Mouse (Mus musculus): Measurements from ENCODE around the gene Armc12.
A peak's percentile ranks its signal among the peaks of the same experiment; 100 is the strongest.

Gene Armc12

GRCm38 (mm10) chr17:28530506-28530905 is at the start of gene Armc12:
Gene Armc12 (plus strand): TSS chr17:28530806.
- no peak for DNase-seq

DNA sequence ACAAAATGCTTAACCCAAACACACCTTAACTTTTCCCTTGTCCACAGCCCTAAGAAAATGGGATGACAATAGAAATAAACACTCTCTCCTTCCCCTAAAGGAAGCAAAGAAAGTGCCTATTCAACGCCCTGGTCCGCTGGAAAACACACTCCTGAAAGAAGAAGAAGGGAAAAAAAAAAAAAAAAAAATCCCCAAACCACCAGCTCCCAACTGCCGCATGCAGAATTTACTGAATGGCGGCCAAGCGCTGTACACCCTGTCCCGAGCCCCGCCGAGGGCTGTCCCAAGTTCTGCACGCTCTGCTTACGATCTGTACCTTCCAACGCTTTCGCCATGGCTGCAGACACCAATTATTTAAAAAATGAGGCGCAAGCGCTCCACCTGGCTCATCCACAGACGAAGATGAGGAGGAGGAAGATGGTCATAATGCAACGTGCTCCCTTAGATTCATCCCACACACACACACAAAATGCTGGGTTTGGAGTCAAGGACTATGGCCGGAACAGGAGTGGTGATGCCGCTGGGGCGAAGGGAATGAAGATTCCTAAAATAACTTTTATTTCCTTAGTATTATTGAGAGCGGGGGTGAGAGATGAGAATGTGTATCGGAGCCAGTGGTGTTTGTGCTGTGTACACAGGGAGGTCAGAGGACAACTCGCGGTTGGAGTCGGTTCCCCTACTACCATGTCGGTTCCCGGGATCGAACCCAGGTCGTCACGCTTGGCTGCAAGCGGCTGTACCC is 45.7 kb upstream of the Armc12 start:
- DNase-seq: peak; percentile 69 to 75

DNA sequence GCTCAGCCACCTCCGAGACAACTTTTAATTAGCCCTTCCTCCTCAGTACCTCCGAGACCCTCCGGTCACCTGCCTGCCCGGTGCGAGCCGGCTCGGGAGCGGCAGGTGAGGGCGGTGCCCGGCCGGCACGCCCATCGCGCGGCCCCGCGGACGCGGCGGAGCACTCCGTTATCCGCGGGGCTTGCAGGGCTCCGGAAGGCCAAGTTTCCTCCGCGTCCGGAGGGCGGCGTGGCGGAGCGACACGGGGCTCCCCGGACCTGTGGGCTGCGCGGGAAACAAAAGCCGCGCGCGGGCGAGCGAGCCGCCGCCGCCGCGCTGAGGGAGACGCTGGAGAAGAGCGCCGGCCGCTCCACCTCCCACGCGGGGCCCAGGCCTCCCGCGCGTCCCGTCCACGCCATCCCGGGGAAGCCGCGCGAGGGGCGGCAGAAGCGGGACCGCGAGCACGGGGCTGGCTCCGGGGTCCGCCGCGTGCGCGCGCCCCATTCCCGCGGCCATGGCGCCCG is 45.1 kb upstream of the Armc12 start:
- peak; percentile 62 to 77 for DNase-seq

DNA sequence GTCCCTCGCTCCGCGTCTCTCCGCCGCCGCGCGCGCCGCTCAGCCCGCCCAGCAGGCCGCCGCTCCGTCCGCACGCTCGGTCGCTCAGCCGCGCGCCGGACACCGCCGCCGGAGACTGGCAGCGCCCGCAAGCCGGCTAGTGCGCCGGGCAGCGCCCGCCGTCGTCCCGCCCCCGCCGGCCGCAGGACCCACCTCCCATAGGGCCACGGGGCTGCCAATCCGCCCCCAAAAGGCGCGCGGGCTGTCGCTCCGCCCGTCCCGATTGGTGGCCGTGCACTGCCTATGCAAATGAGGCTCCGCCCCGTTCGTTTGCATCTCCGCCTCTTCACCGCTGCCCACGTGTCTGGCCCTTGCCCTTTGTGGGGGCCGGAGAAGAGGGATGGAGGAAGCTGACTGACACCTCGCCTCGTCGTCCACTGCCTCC is 44.6 kb upstream of the Armc12 start:
- DNase-seq: peak; percentile 99

DNA sequence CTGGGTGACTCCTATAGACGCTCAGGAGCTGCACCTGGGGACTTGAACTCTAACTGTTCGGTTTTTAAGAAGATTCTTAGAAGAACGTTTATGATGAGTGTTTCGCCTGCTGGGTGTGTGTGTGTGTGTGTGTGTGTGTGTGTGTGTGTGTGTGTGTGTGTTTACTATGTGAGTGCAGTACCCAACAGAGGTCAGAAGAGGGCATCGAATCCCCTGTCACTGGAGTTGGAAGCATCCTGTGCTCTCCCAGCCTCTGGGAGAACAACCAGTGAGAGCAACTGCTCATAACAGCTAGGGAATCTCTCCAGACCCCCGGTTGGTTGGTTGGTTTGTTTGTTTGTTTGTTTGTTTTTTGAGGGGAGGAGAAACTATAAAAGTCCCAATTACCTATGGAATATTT is 43.9 kb upstream of the Armc12 start:
- no peak for DNase-seq

GRCm38 (mm10) chr17:28487584-28488257 is 42.9 kb upstream of the Armc12 start:
- no peak for DNase-seq

GRCm38 (mm10) chr17:28488258-28489013 is 42.2 kb upstream of the Armc12 start:
- no peak for DNase-seq

DNA sequence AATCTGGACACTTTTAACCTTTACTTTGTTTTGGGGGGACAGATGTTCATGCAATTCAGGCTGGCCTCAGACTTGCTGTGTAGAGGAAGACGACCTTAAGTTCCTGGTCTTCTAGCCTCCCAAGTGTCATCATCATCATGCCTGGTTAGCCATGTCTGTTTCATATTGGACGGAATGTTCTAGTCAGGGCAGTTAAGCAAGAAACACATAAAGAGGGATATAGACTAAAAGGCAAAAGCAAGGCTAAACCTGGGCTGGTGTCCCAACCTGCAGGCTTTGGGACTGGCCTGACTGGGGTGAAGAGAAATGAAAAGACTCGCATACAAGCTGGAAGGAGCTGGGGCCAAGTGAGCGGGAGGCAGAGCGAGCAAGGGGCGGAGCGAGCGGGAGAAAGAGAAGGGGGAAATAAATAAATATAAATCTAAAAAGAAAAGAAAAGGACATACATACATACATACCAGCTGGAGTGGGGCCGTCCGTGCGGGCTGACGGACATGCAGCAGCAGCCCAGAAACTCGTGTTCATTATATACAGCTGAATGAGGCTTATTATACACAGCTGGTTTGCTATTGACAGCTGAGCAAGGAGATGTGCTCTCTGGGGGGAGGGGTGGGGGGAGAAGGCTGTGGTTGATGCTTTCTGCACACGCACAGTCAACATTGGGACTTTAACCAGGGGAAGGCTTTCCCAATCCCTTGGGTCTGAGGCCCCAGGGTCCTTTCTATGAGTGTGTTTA is 39.4 kb upstream of the Armc12 start:
- DNase-seq: no peak

DNA sequence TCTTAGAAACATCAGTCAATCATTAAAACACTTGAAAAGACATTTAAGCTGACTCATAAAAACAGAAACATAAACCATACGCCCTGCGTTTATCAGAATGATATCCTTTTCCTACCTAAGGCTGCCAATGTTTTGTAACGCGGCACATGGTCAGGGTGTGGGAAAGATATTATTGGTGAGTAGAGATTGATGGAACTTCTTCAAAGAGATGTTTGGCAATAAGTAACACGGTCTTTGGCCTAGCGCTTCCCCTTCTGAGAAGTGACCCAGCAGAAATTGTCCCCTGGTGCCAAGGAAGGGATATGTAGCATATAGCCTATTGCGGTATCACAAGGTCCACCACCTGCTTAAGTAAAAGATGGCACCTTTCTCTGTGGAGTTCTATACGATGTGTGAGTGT is 34.8 kb upstream of the Armc12 start:
- DNase-seq: no peak

DNA sequence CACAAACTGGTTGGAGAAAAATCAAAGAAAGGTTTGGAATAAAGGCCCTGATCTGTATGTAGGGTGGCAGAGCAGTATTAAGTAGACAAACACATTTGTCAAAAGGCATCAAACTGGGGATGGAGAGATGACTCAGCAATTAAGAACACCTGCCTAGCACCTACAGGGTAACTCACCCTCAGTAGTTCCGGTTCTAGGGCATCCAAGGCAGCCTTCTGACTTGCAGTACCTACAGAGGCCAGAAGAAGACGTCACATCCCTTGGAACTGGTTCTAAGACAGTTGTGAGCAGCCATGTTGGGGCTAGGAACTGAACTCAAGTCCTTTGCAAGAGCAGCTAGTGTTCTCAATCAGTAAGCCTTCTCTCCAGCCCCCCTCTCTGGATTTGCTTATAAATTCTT is 31.4 kb upstream of the Armc12 start:
- no peak for DNase-seq

DNA sequence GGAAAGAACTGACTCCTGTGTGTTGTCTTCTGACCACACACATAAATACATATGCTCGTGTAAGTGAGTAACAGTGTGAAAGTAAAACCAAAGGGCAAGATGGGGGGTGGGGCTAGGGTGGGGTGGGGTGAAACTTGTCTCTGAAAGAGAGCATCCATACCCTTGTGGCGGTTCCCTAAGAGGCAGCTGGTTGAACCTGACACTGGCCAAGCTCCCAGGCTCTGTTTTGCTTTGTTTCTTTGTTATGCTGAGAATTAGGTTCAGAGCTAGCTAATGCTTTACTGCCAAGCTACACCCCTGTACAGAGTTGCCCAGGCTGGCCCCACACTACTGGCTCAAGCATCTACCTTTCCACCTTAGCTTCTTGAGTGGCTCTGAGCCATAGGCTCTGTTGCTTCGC is 30.1 kb upstream of the Armc12 start:
- DNase-seq: no peak

DNA sequence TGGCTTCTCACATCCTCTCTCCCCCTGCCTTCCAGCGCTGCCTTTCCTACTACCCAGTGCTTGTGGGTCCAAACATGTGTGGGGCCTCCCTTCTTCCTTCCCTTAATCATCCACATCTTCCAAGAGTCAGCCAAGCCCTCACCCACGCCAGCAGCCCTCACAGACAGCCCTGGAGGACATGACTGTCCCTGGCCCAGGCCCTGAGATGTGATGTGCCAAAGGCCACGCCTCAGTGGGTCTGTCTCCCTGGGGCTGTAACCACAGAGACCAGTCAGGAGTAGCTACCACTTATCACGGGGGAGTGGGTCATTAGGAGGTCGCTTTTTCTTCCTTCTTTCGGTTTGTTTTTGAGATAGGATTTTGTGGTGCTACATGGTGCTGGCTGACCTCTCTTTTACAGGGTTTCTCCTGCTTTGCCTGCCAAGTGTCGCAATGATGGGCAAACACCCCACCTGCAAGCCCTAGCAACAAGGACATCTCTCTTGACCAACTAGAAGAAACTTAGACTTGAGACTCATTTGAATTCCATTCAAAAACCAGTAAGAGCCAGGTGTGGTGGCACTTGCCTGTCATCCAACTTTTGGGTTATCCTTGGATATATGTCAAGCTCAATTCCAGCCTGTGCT is 28.3 kb upstream of the Armc12 start:
- no peak for DNase-seq

GRCm38 (mm10) chr17:28504182-28504581 is 26.4 kb upstream of the Armc12 start:
- no peak for DNase-seq

GRCm38 (mm10) chr17:28505591-28505990 is 25.0 kb upstream of the Armc12 start:
- DNase-seq: no peak

- no peak for DNase-seq
Observed at GRCm38 (mm10) chr17:28506895-28507294, 23.7 kb upstream of the Armc12 start.

- no peak for DNase-seq
Observed at GRCm38 (mm10) chr17:28507496-28507895, 23.1 kb upstream of the Armc12 start.

GRCm38 (mm10) chr17:28510445-28511342 is 19.9 kb upstream of the Armc12 start:
- DNase-seq: peak in 1 of 2 experiments; percentile 41

DNA sequence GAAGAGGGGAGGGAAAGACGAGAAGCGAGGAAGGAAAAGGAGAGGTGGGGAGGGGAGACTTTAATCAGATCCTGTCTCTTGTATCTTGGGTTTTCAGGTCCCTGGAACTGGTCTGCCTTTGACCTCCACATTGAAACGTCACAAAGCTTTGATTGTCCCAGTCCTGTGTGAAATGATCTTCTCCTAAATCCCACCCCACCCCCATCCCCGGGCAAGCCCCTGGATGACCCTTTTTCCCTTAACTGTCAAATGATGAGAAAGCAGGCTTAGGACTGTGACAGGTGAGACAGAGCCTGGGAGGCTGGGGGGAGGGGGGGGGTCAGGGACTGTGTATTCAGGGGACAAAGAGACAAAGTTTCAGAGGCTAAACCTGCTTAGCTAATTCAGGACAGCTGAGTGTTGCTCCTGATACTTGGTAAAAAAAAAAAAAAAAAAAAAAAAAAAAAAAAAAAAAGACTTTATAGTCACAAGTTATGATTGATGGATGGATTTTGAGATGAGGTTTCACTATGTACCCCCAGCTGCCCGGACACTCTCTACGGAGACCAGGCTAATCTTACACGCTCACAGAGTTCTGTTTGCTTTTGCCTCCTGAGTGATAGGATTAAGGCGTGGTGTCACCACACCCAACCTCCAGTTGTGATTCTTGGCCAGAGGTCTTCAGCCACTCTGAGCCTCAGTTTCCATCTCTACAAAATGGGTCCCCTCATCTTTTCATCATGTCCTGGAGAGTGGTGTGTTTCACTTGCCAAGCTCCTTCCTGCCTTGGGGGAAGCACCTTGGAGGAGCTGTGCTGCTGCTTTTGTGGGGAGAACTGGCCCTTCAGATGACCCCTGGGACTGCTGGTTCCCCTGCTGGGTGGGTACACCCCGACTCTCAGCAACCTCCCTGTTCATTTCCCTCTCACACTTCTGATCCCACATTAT is 18.7 kb upstream of the Armc12 start:
- no peak for DNase-seq

GRCm38 (mm10) chr17:28512696-28513095 is 17.9 kb upstream of the Armc12 start:
- DNase-seq: peak; percentile 59 to 74

- DNase-seq: no peak
Observed at GRCm38 (mm10) chr17:28513337-28513736, 17.3 kb upstream of the Armc12 start.
